Mouse (Mus musculus) stomach, embryonic 14.5 days (tissue): ENCODE data around the gene Med31. TPM values are rescaled to one million over a fixed set of nuclear protein-coding genes. Genes with fewer than 3 reads are reported as not detected.

Source experiments
- ATAC-seq: fragments of 200-750 bp; cut with Nextera tagmentation; 2 replicates; pipeline ENCODE4 v1.8.0; 2017; ENCODE audit warnings: low read depth, moderate TSS enrichment; ENCODE audit not compliant: insufficient number of reproducible peaks, insufficient read depth, low FRiP score
- H3K27ac ChIP-seq: fragments of 300-500 bp; sonication (generic); 2 replicates; pipeline ENCODE4 v1.5.1; 2014; ENCODE audit warnings: mild to moderate bottlenecking, low read length, moderate library complexity, mixed read lengths
- H3K27me3 ChIP-seq: fragments of 300-500 bp; sonication (generic); 2 replicates; pipeline ENCODE4 v1.6.1; 2014; ENCODE audit warnings: low read length, control low read depth, mixed read lengths; ENCODE audit not compliant: control insufficient read depth, insufficient read depth
- H3K36me3 ChIP-seq: fragments of 300-500 bp; sonication (generic); 2 replicates; pipeline ENCODE4 v1.6.1; 2014; ENCODE audit warnings: mild to moderate bottlenecking, control low read depth, low read length, moderate library complexity, mixed read lengths; ENCODE audit not compliant: control insufficient read depth, insufficient read depth
- H3K4me1 ChIP-seq: fragments of 300-500 bp; sonication (generic); 2 replicates; pipeline ENCODE4 v1.6.1; 2014; ENCODE audit warnings: low read length, control low read depth, mixed read lengths; ENCODE audit not compliant: control insufficient read depth, insufficient read depth
- H3K4me2 ChIP-seq: fragments of 300-500 bp; sonication (generic); replicated peaks from 2 replicates; pipeline ENCODE4 v1.6.1; 2014; ENCODE audit warnings: low read depth, low read length, control low read depth
- H3K4me3 ChIP-seq: fragments of 300-500 bp; sonication (generic); 2 replicates; pipeline ENCODE4 v1.5.1; 2014; ENCODE audit warnings: low read depth, low read length, control low read depth
- H3K9ac ChIP-seq: fragments of 300-500 bp; sonication (generic); replicated peaks from 2 replicates; pipeline ENCODE4 v1.6.1; 2014; ENCODE audit warnings: low read depth, mild to moderate bottlenecking, control low read depth, low read length, moderate library complexity, mixed read lengths
- H3K9me3 ChIP-seq: fragments of 300-500 bp; sonication (generic); 2 replicates; pipeline ENCODE4 v1.6.1; 2016; ENCODE audit warnings: low read depth, low read length, control low read depth; ENCODE audit not compliant: control insufficient read depth
- WGBS: fragments of 180-500 bp; shearing (Covaris S2); extraction: QIAGEN DNeasy Blood & Tissue Kit; methylation state at CpG from one replicate; pipeline ENCODE4 v1.1.7; 2014; 5-methylcytosine and 5-hydroxymethylcytosine counted together
- polyA plus RNA-seq: library from polyadenylated mRNA; unstranded; fragments of >200 nt; fragmentation: Nextera tagmentation; extraction: Ambion mirVana; gene quantifications from 2 replicates; pipeline ENCODE4 v1.2.1, GENCODE M21; 2014

Med31 gene
- 41.0 and 42.7 TPM in 2 replicates for polyA plus RNA-seq

DNA sequence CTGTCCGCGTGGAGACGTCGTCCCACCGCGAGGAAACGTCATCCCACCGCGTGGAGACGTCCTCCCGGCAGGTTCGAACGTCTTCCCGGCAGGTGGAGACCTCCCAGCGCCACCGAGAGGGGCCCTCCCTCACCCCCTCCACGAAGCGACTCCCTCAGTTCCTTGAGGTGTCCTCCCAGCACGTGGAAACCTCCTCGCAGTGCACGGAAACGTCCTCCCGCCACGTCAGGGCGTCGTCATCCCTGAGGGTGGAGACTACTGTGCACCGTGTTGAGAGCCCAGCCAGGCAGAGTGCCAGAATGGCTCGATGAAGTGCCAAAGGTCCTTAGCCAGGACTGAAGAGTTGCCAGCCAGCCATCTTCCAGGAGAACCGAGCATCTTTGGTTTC is at the start of gene Med31:
Gene Med31 (minus strand): TSS at position 183 of the 388 bp plus-strand sequence.
- 2% methylated on average over 29 of the region's 29 CpGs for WGBS
- peak; percentile 68 for ATAC-seq

DNA sequence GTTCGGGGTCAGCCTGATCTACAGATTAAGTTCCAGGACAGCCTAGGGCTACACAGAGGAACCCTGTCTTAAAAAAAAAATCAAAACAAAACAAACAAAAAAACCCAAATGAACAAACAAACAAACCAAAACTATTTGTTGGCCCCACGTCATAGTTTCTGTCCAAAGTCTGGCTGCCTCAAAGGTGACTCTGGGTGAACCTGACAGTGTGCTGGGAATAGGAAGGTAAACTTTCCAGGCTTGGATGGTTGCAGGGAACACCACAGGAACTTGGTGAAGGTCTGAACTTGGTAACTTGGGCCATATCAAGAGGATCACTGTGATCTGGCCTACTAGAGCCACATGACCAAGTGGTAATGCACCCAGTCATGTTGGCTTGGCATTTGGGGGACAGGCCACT is 41.0 kb upstream of the Med31 start:
- H3K9ac ChIP-seq = no peak overlapping the region
- H3K36me3 ChIP-seq = no peaks in the 10 kb centered on the region
- H3K27ac ChIP-seq = no peak overlapping the region
- H3K9me3 ChIP-seq = no peaks in the 10 kb centered on the region
- WGBS = 71% methylated on average over 2 of the region's 2 CpGs
- H3K4me1 ChIP-seq = no peaks in the 10 kb centered on the region
- H3K4me2 ChIP-seq = no peak overlapping the region
- H3K27me3 ChIP-seq = no peaks in the 10 kb centered on the region
- ATAC-seq = no peak
- no peak overlapping the region for H3K4me3 ChIP-seq

More for the DNA sequence above, at the start of gene Med31:
- H3K27me3 ChIP-seq = no peaks in the 10 kb centered on the region
- peak within 1 kb of the TSS; percentile 89 for H3K4me3 ChIP-seq
- peaks cover 19% of the 10 kb centered on the region for H3K36me3 ChIP-seq
- H3K4me2 ChIP-seq = peak within 1 kb of the TSS; percentile 99
- H3K9me3 ChIP-seq = no peaks in the 10 kb centered on the region
- H3K9ac ChIP-seq = peak within 1 kb of the TSS; percentile 58
- peak within 1 kb of the TSS; percentile 52; the same call in 1 of the 2 replicates for H3K27ac ChIP-seq
- 0 out of 2 replicates have a peak, but pooled peaks cover 3% of the 10 kb centered on the region for H3K4me1 ChIP-seq

DNA sequence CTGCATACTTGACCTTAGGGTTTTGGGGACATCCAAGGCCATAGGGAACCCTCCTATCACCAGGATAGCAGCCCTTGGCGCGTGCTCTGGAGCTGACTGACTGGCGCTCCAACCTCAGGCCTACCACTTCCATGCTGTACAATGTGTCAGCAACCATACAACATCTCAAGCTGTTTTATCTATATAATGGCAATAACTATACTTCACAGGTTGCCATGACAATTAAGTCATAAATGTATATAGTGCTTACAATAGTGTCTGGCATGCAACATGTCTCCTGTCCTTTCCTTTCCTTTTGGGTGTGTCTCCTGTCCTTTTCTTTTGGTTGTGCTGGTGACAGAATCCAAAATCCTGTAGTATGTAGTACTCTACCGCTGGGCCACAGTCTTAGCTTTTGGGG is 40.2 kb upstream of the Med31 start:
- WGBS = 92% methylated on average over 4 of the region's 4 CpGs
- no peak overlapping the region for H3K27ac ChIP-seq
- no peaks in the 10 kb centered on the region for H3K36me3 ChIP-seq
- no peaks in the 10 kb centered on the region for H3K9me3 ChIP-seq
- no peaks in the 10 kb centered on the region for H3K27me3 ChIP-seq
- no peak overlapping the region for H3K4me3 ChIP-seq
- no peak for ATAC-seq
- no peak overlapping the region for H3K9ac ChIP-seq
- H3K4me1 ChIP-seq = no peaks in the 10 kb centered on the region
- no peak overlapping the region for H3K4me2 ChIP-seq

DNA sequence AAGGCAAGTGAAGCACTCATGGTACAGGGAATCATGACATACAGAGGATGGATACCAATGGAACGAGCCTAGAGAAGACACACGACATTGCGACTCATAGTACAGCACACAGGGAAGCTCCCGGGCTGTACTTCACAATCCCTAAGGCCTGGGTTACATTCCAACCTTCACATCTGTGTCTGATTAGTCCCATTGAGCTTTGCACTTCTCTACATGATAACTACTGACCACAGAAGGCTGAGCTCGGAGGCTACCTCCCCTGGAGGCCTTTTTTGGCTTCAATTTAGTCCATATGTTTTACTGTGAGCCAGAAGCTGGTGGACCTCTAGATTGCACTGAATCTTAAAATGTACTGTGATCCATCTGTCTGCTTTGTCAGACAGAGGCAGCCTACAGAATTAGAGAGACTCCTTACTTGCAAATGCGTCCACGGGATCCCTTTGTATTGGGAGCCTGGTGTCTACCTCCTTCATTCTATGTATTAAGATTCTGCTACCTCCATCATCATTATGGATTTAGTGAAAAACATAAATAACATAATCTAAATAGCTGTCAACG is 29.9 kb upstream of the Med31 start:
- Histone ChIP-seq H3K9me3 (no peaks in the 10 kb centered on the region), H3K4me1 (no peaks in the 10 kb centered on the region), H3K36me3 (no peaks in the 10 kb centered on the region), H3K4me3 (no peak overlapping the region), H3K4me2 (no peak overlapping the region), H3K27me3 (no peaks in the 10 kb centered on the region), H3K27ac (no peak overlapping the region), H3K9ac (no peak overlapping the region)
- 82% methylated on average over 8 of the region's 8 CpGs for WGBS
- no peak for ATAC-seq

DNA sequence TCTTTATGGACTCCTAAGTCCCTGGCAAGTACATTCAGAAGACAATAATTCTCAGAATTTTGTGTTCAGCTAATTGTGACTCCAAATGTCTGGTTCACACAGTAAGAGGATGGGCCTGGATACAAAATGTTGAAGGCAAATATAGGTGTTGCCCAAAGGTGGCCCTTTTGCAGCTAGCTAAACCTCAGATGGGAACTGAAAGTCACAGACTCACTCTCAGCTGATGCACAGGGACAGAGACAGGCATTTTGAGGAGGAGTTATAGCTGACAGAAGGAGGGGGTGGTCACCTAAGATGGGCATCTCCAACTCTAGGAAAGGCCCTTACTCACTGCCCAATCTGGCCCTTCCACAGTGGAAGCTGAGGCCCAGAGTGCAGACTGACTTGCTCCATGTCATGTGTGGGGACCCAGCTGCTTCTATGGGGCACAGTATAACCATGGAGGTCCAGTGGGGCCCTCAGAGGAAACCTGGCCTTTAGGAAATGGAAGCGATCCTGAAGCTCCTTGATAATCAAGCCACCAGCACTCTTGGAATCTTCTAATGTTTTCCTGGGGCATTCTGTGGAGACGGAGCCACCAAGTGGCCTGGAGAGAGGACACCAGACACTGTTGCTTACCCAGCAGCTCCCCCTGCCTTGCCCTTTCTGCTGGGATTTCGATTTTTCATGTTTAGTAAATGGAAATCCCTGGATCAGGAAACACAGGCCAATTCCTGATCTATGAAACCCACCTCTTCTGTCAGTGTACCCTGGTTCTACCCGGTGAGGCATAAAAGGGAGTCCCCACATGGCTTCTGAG is 24.9 kb upstream of the Med31 start:
- Histone ChIP-seq H3K27ac (no peak overlapping the region), H3K4me3 (no peak overlapping the region), H3K9ac (no peak overlapping the region), H3K27me3 (no peaks in the 10 kb centered on the region), H3K4me1 (no peaks in the 10 kb centered on the region), H3K4me2 (no peak overlapping the region), H3K9me3 (no peaks in the 10 kb centered on the region), H3K36me3 (no peaks in the 10 kb centered on the region)
- 72% methylated on average over 4 of the region's 4 CpGs for WGBS
- ATAC-seq = no peak

DNA sequence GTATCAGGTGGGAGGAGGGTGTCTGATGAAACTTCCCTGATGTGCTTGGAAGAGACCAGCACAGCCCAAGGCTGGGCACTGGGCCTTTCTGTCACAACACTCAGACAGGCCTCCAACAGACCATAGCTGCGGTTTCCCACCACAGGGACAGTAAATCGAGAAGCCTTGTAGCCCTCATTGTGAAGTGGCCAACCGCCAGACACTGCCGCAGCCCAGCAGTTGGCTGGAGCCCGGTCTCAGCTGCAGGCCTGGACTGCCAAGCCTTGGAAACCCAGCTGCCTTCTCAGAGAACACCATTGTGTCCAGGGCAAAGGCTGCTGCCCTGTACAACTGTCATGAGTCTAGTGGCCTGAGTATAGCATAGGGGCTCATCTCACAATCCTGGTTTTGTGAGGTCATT is 18.6 kb upstream of the Med31 start:
- WGBS = 66% methylated on average over 5 of the region's 5 CpGs
- Histone ChIP-seq H3K4me3 (no peak overlapping the region), H3K4me1 (no peaks in the 10 kb centered on the region), H3K4me2 (no peak overlapping the region), H3K27me3 (no peaks in the 10 kb centered on the region), H3K9ac (no peak overlapping the region), H3K36me3 (no peaks in the 10 kb centered on the region), H3K27ac (no peak overlapping the region), H3K9me3 (no peaks in the 10 kb centered on the region)
- ATAC-seq = no peak

DNA sequence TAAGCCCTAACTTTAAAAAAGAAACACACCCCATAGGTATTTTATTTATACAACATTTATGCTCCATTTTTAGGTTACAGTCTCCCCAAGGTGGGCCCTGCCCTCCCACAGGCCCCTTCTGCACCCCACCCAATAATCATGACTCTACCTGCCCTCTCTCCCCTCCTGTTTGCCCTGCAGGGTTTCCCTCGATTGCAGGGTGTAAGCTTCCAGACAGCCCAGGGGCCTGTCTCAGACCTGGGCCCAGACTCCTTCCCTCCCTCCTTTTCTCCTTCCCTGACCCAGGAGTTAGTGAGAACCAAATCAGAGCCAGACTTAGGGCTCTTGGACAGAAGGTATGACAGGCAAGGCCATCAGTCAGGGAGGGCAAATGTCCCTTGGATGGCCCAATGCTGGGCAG is 17.6 kb upstream of the Med31 start:
- ATAC-seq = no peak
- H3K4me1 ChIP-seq = no peaks in the 10 kb centered on the region
- H3K4me3 ChIP-seq = no peak overlapping the region
- H3K36me3 ChIP-seq = no peaks in the 10 kb centered on the region
- no peak overlapping the region for H3K27ac ChIP-seq
- H3K9me3 ChIP-seq = no peaks in the 10 kb centered on the region
- H3K4me2 ChIP-seq = no peak overlapping the region
- no peak overlapping the region for H3K9ac ChIP-seq
- 42% methylated on average over 1 of the region's 1 CpGs for WGBS
- no peaks in the 10 kb centered on the region for H3K27me3 ChIP-seq

DNA sequence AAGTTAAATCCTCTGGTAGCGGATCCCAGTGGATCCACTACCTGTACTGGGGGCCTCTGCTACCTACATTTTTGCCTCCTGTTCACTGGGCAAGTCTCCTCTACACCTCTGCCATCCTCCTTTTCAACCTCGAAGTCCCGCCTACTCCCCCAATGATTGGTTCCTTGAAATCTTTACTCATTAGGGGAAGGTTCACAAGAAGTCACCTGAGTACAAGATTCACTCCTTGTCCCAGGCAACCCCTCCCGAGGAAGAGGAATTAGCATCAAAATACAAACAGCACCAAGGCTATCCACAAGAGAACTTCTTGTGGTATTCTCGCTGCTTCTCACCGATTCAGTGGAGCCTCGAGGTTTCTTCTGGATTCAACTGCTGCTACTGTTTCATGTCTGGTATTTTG is 16.7 kb upstream of the Med31 start:
- Histone ChIP-seq H3K9me3 (no peaks in the 10 kb centered on the region), H3K9ac (no peak overlapping the region), H3K4me1 (no peaks in the 10 kb centered on the region), H3K36me3 (no peaks in the 10 kb centered on the region), H3K27ac (no peak overlapping the region), H3K4me2 (no peak overlapping the region), H3K4me3 (no peak overlapping the region), H3K27me3 (no peaks in the 10 kb centered on the region)
- 80% methylated on average over 7 of the region's 7 CpGs for WGBS
- ATAC-seq = no peak
